Mouse (Mus musculus) NIH3T3 (cell line): Measurements from ENCODE around the gene Inpp5f.
"Not testable (repeated sequence)": the region's sequence is repeated elsewhere in the genome, so short reads cannot be mapped to it uniquely, and the experiment has no call there.

ENCODE experiments used
- DNase-seq: peaks from one replicate; pipeline ENCODE4 v3.0.0-alpha.2; 2012; ENCODE audit warnings: low read depth

Inpp5f gene

GRCm38 (mm10) chr7:128592118-128592935 is 18.8 kb upstream of the Inpp5f start:
- no peak for DNase-seq

GRCm38 (mm10) chr7:128592936-128593241 is 18.2 kb upstream of the Inpp5f start:
- DNase-seq, result no peak

- DNase-seq, result no peak
Observed at GRCm38 (mm10) chr7:128596274-128596673, 14.9 kb upstream of the Inpp5f start.

- DNase-seq, result no peak
Observed at GRCm38 (mm10) chr7:128599072-128599471, 12.1 kb upstream of the Inpp5f start.

- no peak for DNase-seq
Observed at GRCm38 (mm10) chr7:128601826-128602225, 9.3 kb upstream of the Inpp5f start.

- DNase-seq, result not testable (repeated sequence)
Observed at GRCm38 (mm10) chr7:128609936-128610335, 1.2 kb upstream of the Inpp5f start.

GRCm38 (mm10) chr7:128610490-128610889 is 638 bp upstream of the Inpp5f start:
- DNase-seq, result no peak

GRCm38 (mm10) chr7:128611799-128612411 is 777 bp downstream of the Inpp5f start:
- peak; percentile 4 for DNase-seq

GRCm38 (mm10) chr7:128612521-128613181 is 1.5 kb downstream of the Inpp5f start:
- no peak for DNase-seq

GRCm38 (mm10) chr7:128613578-128613977 is 2.5 kb downstream of the Inpp5f start:
- no peak for DNase-seq

GRCm38 (mm10) chr7:128617587-128617986 is 6.5 kb downstream of the Inpp5f start:
- no peak for DNase-seq

- no peak for DNase-seq
Observed at GRCm38 (mm10) chr7:128620178-128620577, 9.1 kb downstream of the Inpp5f start.

GRCm38 (mm10) chr7:128622266-128622961 is 11.3 kb downstream of the Inpp5f start:
- peak; percentile 72 for DNase-seq

GRCm38 (mm10) chr7:128622994-128623393 is 11.9 kb downstream of the Inpp5f start:
- DNase-seq, result no peak

- DNase-seq, result no peak
Observed at GRCm38 (mm10) chr7:128625382-128625781, 14.3 kb downstream of the Inpp5f start.

- DNase-seq, result no peak
Observed at GRCm38 (mm10) chr7:128626601-128627000, 15.5 kb downstream of the Inpp5f start.

- no peak for DNase-seq
Observed at GRCm38 (mm10) chr7:128627251-128627650, 16.1 kb downstream of the Inpp5f start.

- DNase-seq, result no peak
Observed at GRCm38 (mm10) chr7:128627723-128628122, 16.6 kb downstream of the Inpp5f start.

- DNase-seq, result no peak
Observed at GRCm38 (mm10) chr7:128633156-128633555, 22.0 kb downstream of the Inpp5f start.

- no peak for DNase-seq
Observed at GRCm38 (mm10) chr7:128639925-128640485, 28.9 kb downstream of the Inpp5f start.

- DNase-seq, result no peak
Observed at GRCm38 (mm10) chr7:128641571-128641970, 30.4 kb downstream of the Inpp5f start.

GRCm38 (mm10) chr7:128642386-128642785 is 31.3 kb downstream of the Inpp5f start:
- no peak for DNase-seq
